Comparison of ENCODE assay signal across 14 mouse cellular contexts in genomic region chr10:99558656-99559055, GRCm38 (mm10).
DNase-seq lines count a peak whose midpoint lies in the region.
"Had no signal": no experiment of that assay in that cellular context is flagged by ENCODE, and none has a peak within 500 bp of the region (broad histone marks: within the 10 kb centered on the region; RNA-seq: fewer than 3 reads in every experiment).

No protein-coding gene starts in this region.

- peak; percentile 64 for DNase-seq in adrenal gland, adult 2 months
- DNase-seq in adrenal gland, postnatal 4 days (ENCODE audit: low spot score in 2 of 2) = no peak
- DNase-seq in adrenal gland, adult 8-10 months = peak; percentile 39
- DNase-seq in adrenal gland, postnatal 14 days = peak; percentile 27
- DNase-seq in adrenal gland, postnatal 36 days = peak; percentile 40 to 62
- DNase-seq in cerebellum, adult 11 months = no peak
- DNase-seq in layer of hippocampus, adult 8-10 months (ENCODE audit: low spot score in 2 of 2) = no peak
- DNase-seq: B cell, adult 2 months; cerebellum, adult 11-12 months; cerebellum, adult 2 months; cerebellum, adult 9-10 months; cerebellum, postnatal 10 days; cerebellum, postnatal 25 days; forebrain, postnatal 0 days had no signal

Comparison
In these comparisons a context has a peak if more than half of its experiments do, and no peak if none do; other contexts are left out.
1. DNase-seq: peak in adrenal gland, adult 2 months (single experiment), adrenal gland, adult 8-10 months (single experiment), adrenal gland, postnatal 14 days (single experiment) and adrenal gland, postnatal 36 days (2 of 2); none in adrenal gland, postnatal 4 days (0 of 2), cerebellum, adult 11 months (single experiment) and layer of hippocampus, adult 8-10 months (0 of 2).